Comparison of ENCODE assay signal across 17 mouse cellular contexts in the genomic region with DNA sequence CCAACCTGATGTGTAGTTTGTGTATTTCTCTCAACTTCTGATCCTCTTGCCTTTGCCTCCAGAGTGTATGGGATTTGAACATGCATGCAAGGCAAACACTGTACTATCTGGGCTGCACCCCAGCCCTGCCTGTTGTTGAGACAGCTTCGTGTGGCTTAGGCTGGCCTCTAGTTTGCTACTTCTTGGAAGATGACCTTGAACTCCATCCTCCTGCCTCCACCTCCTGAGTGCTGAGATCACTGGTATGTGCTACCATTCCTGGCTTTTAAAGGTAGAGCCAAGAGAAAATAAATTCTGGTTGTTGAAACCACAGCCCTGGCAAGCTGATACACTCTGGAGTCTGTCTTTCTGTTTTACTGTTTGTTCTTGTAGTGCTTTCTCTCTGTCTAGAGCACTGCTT. TPM values are rescaled to one million over a fixed set of nuclear protein-coding genes. Genes with fewer than 3 reads are reported as not detected.
DNase-seq lines count a peak whose midpoint lies in the region; ATAC-seq and TF ChIP-seq lines count a peak whose summit lies in the region.
"Had no signal": no experiment of that assay in that cellular context is flagged by ENCODE, and none has a peak within 500 bp of the region (broad histone marks: within the 10 kb centered on the region; RNA-seq: fewer than 3 reads in every experiment).

No protein-coding gene starts in this region.

- DNase-seq in heart, adult 11 months: peak; percentile 86
- no peak for DNase-seq in heart, embryonic 10.5 days (ENCODE audit: low spot score)
- DNase-seq in intestine, embryonic 14.5 days (ENCODE audit: low spot score): peak; percentile 41
- no peak for DNase-seq in stomach, postnatal 0 days (ENCODE audit: low spot score)
- DNase-seq in cerebellum, postnatal 14 days: no peak
- DNase-seq: adrenal gland, postnatal 25 days; cerebellum, adult 8-10 months; liver, postnatal 0 days; right cerebral cortex, postnatal 14 days; thymus, postnatal 36 days had no signal

- H3K4me1 ChIP-seq in heart, embryonic 10.5 days: peaks cover 8% of the 10 kb centered on the region; the same call in 1 of the 2 replicates
- H3K4me1 ChIP-seq in intestine, embryonic 14.5 days (replicated peaks; ENCODE audit: control insufficient read depth, insufficient read depth, low read length): no peaks in the 10 kb centered on the region; the same call in 1 of the 2 replicates
- peaks cover 3% of the 10 kb centered on the region; the same call in 1 of the 2 replicates for H3K4me1 ChIP-seq in intestine, embryonic 16.5 days (ENCODE audit: control insufficient read depth, insufficient read depth, low read length)
- H3K4me1 ChIP-seq in stomach, embryonic 15.5 days: 0 out of 2 replicates have a peak, but pooled peaks cover 5% of the 10 kb centered on the region
- no peaks in the 10 kb centered on the region; the same call in 1 of the 2 replicates for H3K4me1 ChIP-seq in stomach, postnatal 0 days (replicated peaks; ENCODE audit: control insufficient read depth, insufficient read depth)

- no peaks in the 10 kb centered on the region for H3K9me3 ChIP-seq in heart, embryonic 10.5 days
- no peaks in the 10 kb centered on the region for H3K9me3 ChIP-seq in intestine, embryonic 14.5 days (ENCODE audit: control insufficient read depth, low read length)
- no peaks in the 10 kb centered on the region for H3K9me3 ChIP-seq in intestine, embryonic 16.5 days (ENCODE audit: control insufficient read depth, low read length)
- no peaks in the 10 kb centered on the region for H3K9me3 ChIP-seq in stomach, embryonic 15.5 days
- H3K9me3 ChIP-seq in stomach, postnatal 0 days (ENCODE audit: control insufficient read depth, low read length): no peaks in the 10 kb centered on the region
- H3K9me3 ChIP-seq: embryonic facial prominence, embryonic 15.5 days; hindbrain, embryonic 12.5 days; intestine, embryonic 15.5 days; limb, embryonic 15.5 days; neural tube, embryonic 13.5 days had no signal

- H3K4me2 ChIP-seq in intestine, embryonic 14.5 days (ENCODE audit: low read length): no peak overlapping the region
- no peak overlapping the region for H3K4me2 ChIP-seq in intestine, embryonic 16.5 days (ENCODE audit: low read depth, low read length)
- H3K4me2 ChIP-seq in stomach, embryonic 15.5 days: no peak overlapping the region
- no peak overlapping the region for H3K4me2 ChIP-seq in stomach, postnatal 0 days (replicated peaks; ENCODE audit: low read depth)
- H3K4me2 ChIP-seq: embryonic facial prominence, embryonic 15.5 days; hindbrain, embryonic 12.5 days; intestine, embryonic 15.5 days; limb, embryonic 15.5 days; neural tube, embryonic 13.5 days had no signal

- ATAC-seq in intestine, embryonic 14.5 days (replicated peaks; ENCODE audit: low FRiP score, low TSS enrichment, low read depth): no peak
- no peak for ATAC-seq in intestine, embryonic 16.5 days
- no peak for ATAC-seq in stomach, embryonic 15.5 days (ENCODE audit: insufficient read depth, low FRiP score, low read depth)
- no peak for ATAC-seq in stomach, postnatal 0 days (ENCODE audit: low FRiP score, low TSS enrichment)
- ATAC-seq: intestine, embryonic 15.5 days; liver, postnatal 0 days had no signal

- TF ChIP-seq CTCF in stomach, postnatal 0 days (IDR thresholded peaks at IDR 0.05; ENCODE audit: low read depth): no peak

- H3K4me3 ChIP-seq in heart, embryonic 10.5 days: no peak overlapping the region
- no peak overlapping the region for H3K4me3 ChIP-seq in intestine, embryonic 14.5 days (ENCODE audit: low read depth, low read length)
- H3K4me3 ChIP-seq in intestine, embryonic 16.5 days (ENCODE audit: low read length): no peak overlapping the region
- no peak overlapping the region for H3K4me3 ChIP-seq in stomach, embryonic 15.5 days (replicated peaks)
- no peak overlapping the region for H3K4me3 ChIP-seq in stomach, postnatal 0 days (ENCODE audit: low read depth, low read length)
- H3K4me3 ChIP-seq: embryonic facial prominence, embryonic 15.5 days; hindbrain, embryonic 12.5 days; intestine, embryonic 15.5 days; limb, embryonic 15.5 days; neural tube, embryonic 13.5 days had no signal

- no peak overlapping the region for H3K27ac ChIP-seq in heart, embryonic 10.5 days
- H3K27ac ChIP-seq in intestine, embryonic 14.5 days (ENCODE audit: low read depth): no peak overlapping the region
- H3K27ac ChIP-seq in intestine, embryonic 16.5 days (ENCODE audit: low read length): no peak overlapping the region
- H3K27ac ChIP-seq in stomach, embryonic 15.5 days: peak overlapping the region; percentile 0; the same call in 1 of the 2 replicates
- no peak overlapping the region; the same call in 1 of the 2 replicates for H3K27ac ChIP-seq in stomach, postnatal 0 days (replicated peaks)
- H3K27ac ChIP-seq: embryonic facial prominence, embryonic 15.5 days; hindbrain, embryonic 12.5 days; intestine, embryonic 15.5 days; limb, embryonic 15.5 days; neural tube, embryonic 13.5 days had no signal

- no peaks in the 10 kb centered on the region for H3K27me3 ChIP-seq in heart, embryonic 10.5 days (ENCODE audit: insufficient read depth, poor library complexity, severe bottlenecking)
- no peaks in the 10 kb centered on the region for H3K27me3 ChIP-seq in intestine, embryonic 14.5 days (replicated peaks; ENCODE audit: control insufficient read depth, insufficient read depth, low read length)
- no peaks in the 10 kb centered on the region for H3K27me3 ChIP-seq in intestine, embryonic 16.5 days (replicated peaks; ENCODE audit: control insufficient read depth, insufficient read depth, low read length)
- H3K27me3 ChIP-seq in stomach, embryonic 15.5 days (replicated peaks): no peaks in the 10 kb centered on the region
- no peaks in the 10 kb centered on the region for H3K27me3 ChIP-seq in stomach, postnatal 0 days (ENCODE audit: control insufficient read depth, insufficient read depth, low read length)
- H3K27me3 ChIP-seq: embryonic facial prominence, embryonic 15.5 days; hindbrain, embryonic 12.5 days; intestine, embryonic 15.5 days; limb, embryonic 15.5 days; neural tube, embryonic 13.5 days had no signal

- TF ChIP-seq EP300 in stomach, postnatal 0 days (optimal IDR thresholded peaks at IDR 0.05): no peak

- H3K36me3 ChIP-seq in heart, embryonic 10.5 days: no peaks in the 10 kb centered on the region
- H3K36me3 ChIP-seq in intestine, embryonic 14.5 days (ENCODE audit: control insufficient read depth, insufficient read depth, low read length): no peaks in the 10 kb centered on the region
- H3K36me3 ChIP-seq in intestine, embryonic 16.5 days (ENCODE audit: control insufficient read depth, insufficient read depth, low read length): no peaks in the 10 kb centered on the region
- no peaks in the 10 kb centered on the region for H3K36me3 ChIP-seq in stomach, embryonic 15.5 days
- no peaks in the 10 kb centered on the region for H3K36me3 ChIP-seq in stomach, postnatal 0 days (ENCODE audit: control insufficient read depth, insufficient read depth, low read length)
- H3K36me3 ChIP-seq: embryonic facial prominence, embryonic 15.5 days; hindbrain, embryonic 12.5 days; intestine, embryonic 15.5 days; limb, embryonic 15.5 days; neural tube, embryonic 13.5 days had no signal

- WGBS in heart, embryonic 10.5 days: 48% methylated on average over 1 of the region's 1 CpGs
- 76% methylated on average over 1 of the region's 1 CpGs for WGBS in intestine, embryonic 14.5 days
- WGBS in intestine, embryonic 16.5 days: 52% methylated on average over 1 of the region's 1 CpGs
- WGBS in stomach, embryonic 15.5 days: 50% methylated on average over 1 of the region's 1 CpGs
- 36% methylated on average over 1 of the region's 1 CpGs for WGBS in stomach, postnatal 0 days

- no peak overlapping the region for H3K9ac ChIP-seq in intestine, embryonic 14.5 days (ENCODE audit: low read length)
- H3K9ac ChIP-seq in intestine, embryonic 16.5 days (ENCODE audit: low read depth, low read length): no peak overlapping the region
- no peak overlapping the region for H3K9ac ChIP-seq in stomach, embryonic 15.5 days
- no peak overlapping the region for H3K9ac ChIP-seq in stomach, postnatal 0 days (ENCODE audit: low read length)
- H3K9ac ChIP-seq: embryonic facial prominence, embryonic 15.5 days; hindbrain, embryonic 12.5 days; intestine, embryonic 15.5 days; limb, embryonic 15.5 days; liver, postnatal 0 days; neural tube, embryonic 13.5 days had no signal

RNA-seq across cellular contexts. Expression of a gene that starts 21.2 kb away (rescaled TPM):
- 23.7 and 26.6 TPM in 2 replicates for polyA plus RNA-seq in heart, embryonic 10.5 days (2016; fragmentation: Nextera tagmentation; extraction: Ambion mirVana)
- 22.1 and 22.7 TPM in 2 replicates for polyA plus RNA-seq in intestine, embryonic 14.5 days (2014; fragmentation: Nextera tagmentation; extraction: Ambion mirVana)
- polyA plus RNA-seq in intestine, embryonic 16.5 days (2015; fragmentation: Nextera tagmentation; extraction: Ambion mirVana): 10.0 and 11.5 TPM in 2 replicates
- polyA plus RNA-seq in stomach, embryonic 15.5 days (2015; fragmentation: Nextera tagmentation; extraction: Ambion mirVana): 16.9 TPM in 2 replicates
- polyA plus RNA-seq in stomach, postnatal 0 days (2015; fragmentation: Nextera tagmentation; extraction: Ambion mirVana): 5.4 and 8.1 TPM in 2 replicates

RNA-seq across cellular contexts. Expression of a gene that starts 57.5 kb away (rescaled TPM):
- 23.5 and 34.5 TPM in 2 replicates for polyA plus RNA-seq in heart, embryonic 10.5 days (2016; fragmentation: Nextera tagmentation; extraction: Ambion mirVana)
- polyA plus RNA-seq in intestine, embryonic 14.5 days (2014; fragmentation: Nextera tagmentation; extraction: Ambion mirVana): 18.2 and 19.3 TPM in 2 replicates
- polyA plus RNA-seq in intestine, embryonic 16.5 days (2015; fragmentation: Nextera tagmentation; extraction: Ambion mirVana): 15.3 and 16.0 TPM in 2 replicates
- polyA plus RNA-seq in stomach, embryonic 15.5 days (2015; fragmentation: Nextera tagmentation; extraction: Ambion mirVana): 16.5 and 17.1 TPM in 2 replicates
- polyA plus RNA-seq in stomach, postnatal 0 days (2015; fragmentation: Nextera tagmentation; extraction: Ambion mirVana): 7.1 and 8.3 TPM in 2 replicates

RNA-seq across cellular contexts. Expression of a gene that starts 57.8 kb away (rescaled TPM):
- polyA plus RNA-seq in heart, embryonic 10.5 days (2016; fragmentation: Nextera tagmentation; extraction: Ambion mirVana): 122 and 149 TPM in 2 replicates
- 103 and 107 TPM in 2 replicates for polyA plus RNA-seq in intestine, embryonic 14.5 days (2014; fragmentation: Nextera tagmentation; extraction: Ambion mirVana)
- polyA plus RNA-seq in intestine, embryonic 16.5 days (2015; fragmentation: Nextera tagmentation; extraction: Ambion mirVana): 61.9 and 72.3 TPM in 2 replicates
- 77.5 and 85.7 TPM in 2 replicates for polyA plus RNA-seq in stomach, embryonic 15.5 days (2015; fragmentation: Nextera tagmentation; extraction: Ambion mirVana)
- 60.4 and 66.5 TPM in 2 replicates for polyA plus RNA-seq in stomach, postnatal 0 days (2015; fragmentation: Nextera tagmentation; extraction: Ambion mirVana)

Comparison
In these comparisons a context has a peak if more than half of its experiments do, and no peak if none do; other contexts are left out.
1. DNase-seq: peak in heart, adult 11 months (single experiment) and intestine, embryonic 14.5 days (single experiment); none in heart, embryonic 10.5 days (single experiment), stomach, postnatal 0 days (single experiment) and cerebellum, postnatal 14 days (0 of 2).